Mouse (Mus musculus) cerebellum, adult 2 months (tissue): ENCODE measurements around the gene Olfr1388. TPM values are rescaled to one million over a fixed set of nuclear protein-coding genes. Genes with fewer than 3 reads are reported as not detected.
"Not testable (repeated sequence)": the region's sequence is repeated elsewhere in the genome, so short reads cannot be mapped to it uniquely, and the experiment has no call there.

Source experiments
- DNase-seq, 2 experiments: peaks; one replicate each; pipeline ENCODE4 v3.0.0; 2021
- H3K27ac ChIP-seq: fragments of 200-500 bp; 2 replicates; pipeline ENCODE4 v1.5.1; 2012; ENCODE audit warnings: low read length, control low read depth, inconsistent platforms; ENCODE audit not compliant: insufficient read depth
- H3K27me3 ChIP-seq: fragments of 200-500 bp; 2 replicates; pipeline ENCODE4 v1.6.1; 2012; ENCODE audit warnings: inconsistent platforms, mild to moderate bottlenecking, low read length, moderate library complexity; ENCODE audit not compliant: control insufficient read depth, insufficient read depth
- H3K4me1 ChIP-seq: fragments of 200-500 bp; 2 replicates; pipeline ENCODE4 v1.6.1; 2011; ENCODE audit warnings: low read length; ENCODE audit not compliant: control insufficient read depth, insufficient read depth
- H3K4me3 ChIP-seq: fragments of 200-500 bp; replicated peaks from 2 replicates; pipeline ENCODE3; 2011; ENCODE audit warnings: mild to moderate bottlenecking, low read depth, low read length, control low read depth; ENCODE audit not compliant: insufficient read depth
- CTCF ChIP-seq: fragments of 200-500 bp; IDR thresholded peaks from 2 replicates; pipeline ENCODE4 v1.5.1; 2011; ENCODE audit warnings: low read depth, mild to moderate bottlenecking, control low read depth, low read length, moderate library complexity, borderline replicate concordance; ENCODE audit not compliant: insufficient read depth
- POLR2A ChIP-seq: fragments of 200-500 bp; IDR thresholded peaks from 2 replicates; pipeline ENCODE4 v1.6.1; 2011; ENCODE audit warnings: low read length, control low read depth, borderline replicate concordance; ENCODE audit not compliant: insufficient read depth
- WGBS: fragments of 180-500 bp; shearing (Covaris S2); methylation state at CpG from one replicate; pipeline ENCODE4 v1.1.7; 2018; 5-methylcytosine and 5-hydroxymethylcytosine counted together
- polyA plus RNA-seq: library from polyadenylated mRNA; depleted of rRNA; stranded (reverse); fragments of >200 nt; gene quantifications from 2 replicates; pipeline ENCODE4 v1.2.3, GENCODE M21; 2012; rRNA removed

Olfr1388 gene
- 0.11 and 0.25 TPM in 2 replicates for polyA plus RNA-seq

DNA sequence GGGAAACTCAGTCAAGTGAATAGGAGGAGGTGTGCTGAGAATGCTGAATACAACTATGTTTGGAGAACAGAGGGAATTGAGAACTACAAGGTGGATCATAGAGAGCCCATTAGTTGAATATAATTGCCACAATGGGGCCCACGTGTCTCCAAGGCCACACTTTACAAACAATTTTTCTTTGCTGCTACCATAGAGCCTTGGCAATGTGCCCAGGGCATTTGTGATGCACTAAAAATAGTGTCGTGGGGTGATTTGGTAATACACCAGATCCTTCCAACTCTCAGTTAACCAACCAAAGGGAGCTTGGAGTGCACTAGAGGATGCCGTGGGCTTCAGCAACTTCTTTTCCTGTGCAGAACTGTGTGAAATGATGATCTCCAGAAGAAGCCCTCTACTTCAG lies at the start of gene Olfr1388:
Gene Olfr1388 (plus strand): TSS at position 214 of the 400 bp plus-strand sequence.
- WGBS, result 5% methylated on average over 3 of the region's 3 CpGs
- Histone ChIP-seq H3K27ac (no peak within 1 kb of the TSS), H3K27me3 (no peaks in the 10 kb centered on the region), H3K4me3 (no peak within 1 kb of the TSS), H3K4me1 (no peaks in the 10 kb centered on the region)
- TF ChIP-seq CTCF (no peak), POLR2A (no peak)
- peak in 1 of 2 experiments; percentile 1 for DNase-seq

DNA sequence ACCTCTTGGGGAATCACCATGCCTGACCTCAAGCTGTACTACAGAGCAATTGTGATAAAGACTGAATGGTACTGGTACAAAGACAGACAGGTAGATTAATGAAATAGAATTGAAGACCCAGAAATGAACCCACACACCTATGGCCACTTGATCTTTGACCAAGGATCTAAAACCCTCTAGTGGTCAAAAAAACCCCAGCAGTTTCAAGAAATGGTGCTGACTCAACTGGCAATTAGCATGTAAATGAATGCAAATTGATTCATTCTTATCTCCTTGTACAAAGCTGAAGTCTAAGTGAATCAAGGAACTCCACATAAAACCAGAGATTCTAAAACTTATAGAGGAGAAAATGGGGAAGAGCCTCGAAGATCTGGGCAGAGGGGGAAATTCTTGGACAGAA lies 43.7 kb upstream of the Olfr1388 start:
- H3K27me3 ChIP-seq, H3K27ac ChIP-seq, DNase-seq, H3K4me1 ChIP-seq, H3K4me3 ChIP-seq: not testable (repeated sequence)
- 70% methylated on average over 1 of the region's 1 CpGs for WGBS

DNA sequence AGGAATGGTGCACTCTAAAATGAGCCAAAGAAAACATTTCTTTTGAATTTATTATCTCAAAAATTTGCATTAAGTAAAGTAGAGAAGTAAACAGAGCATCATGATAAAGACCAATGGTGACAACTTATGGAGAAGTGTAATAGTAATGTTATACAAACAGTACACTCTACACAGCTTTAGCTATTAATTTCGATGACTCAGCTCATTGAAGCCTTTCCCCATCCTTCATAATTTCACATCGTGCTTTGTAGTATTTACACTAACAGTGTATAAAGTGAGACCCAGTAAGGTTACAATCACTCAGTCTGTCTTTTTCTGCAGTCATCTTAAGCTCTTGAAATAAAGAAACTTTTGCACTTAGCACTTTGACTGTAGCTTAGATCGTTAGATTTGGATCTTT lies 29.6 kb upstream of the Olfr1388 start:
- Histone ChIP-seq H3K4me3 (no peak overlapping the region), H3K4me1 (no peaks in the 10 kb centered on the region), H3K27ac (no peak overlapping the region), H3K27me3 (no peaks in the 10 kb centered on the region)
- WGBS, result 78% methylated on average over 3 of the region's 3 CpGs
- TF ChIP-seq POLR2A (no peak), CTCF (no peak)
- DNase-seq, result no peak

GRCm38 (mm10) chr11:49410540-49410939 lies 25.9 kb upstream of the Olfr1388 start:
- no peak overlapping the region for H3K4me3 ChIP-seq
- H3K27ac ChIP-seq, result no peak overlapping the region
- TF ChIP-seq CTCF (no peak), POLR2A (no peak)
- H3K4me1 ChIP-seq, result no peaks in the 10 kb centered on the region
- 40% methylated on average over 1 of the region's 1 CpGs for WGBS
- no peak for DNase-seq
- H3K27me3 ChIP-seq, result no peaks in the 10 kb centered on the region

- WGBS, result 91% methylated on average over 2 of the region's 2 CpGs
- H3K4me3 ChIP-seq, result no peak within 1 kb of the TSS
These were observed 13.7 kb upstream of the Olfr1388 start, which contains the start of gene Olfr1389 for GRCm38 (mm10) chr11:49422767-49423166. Gene Olfr1389 (plus strand): TSS chr11:49423067.

DNA sequence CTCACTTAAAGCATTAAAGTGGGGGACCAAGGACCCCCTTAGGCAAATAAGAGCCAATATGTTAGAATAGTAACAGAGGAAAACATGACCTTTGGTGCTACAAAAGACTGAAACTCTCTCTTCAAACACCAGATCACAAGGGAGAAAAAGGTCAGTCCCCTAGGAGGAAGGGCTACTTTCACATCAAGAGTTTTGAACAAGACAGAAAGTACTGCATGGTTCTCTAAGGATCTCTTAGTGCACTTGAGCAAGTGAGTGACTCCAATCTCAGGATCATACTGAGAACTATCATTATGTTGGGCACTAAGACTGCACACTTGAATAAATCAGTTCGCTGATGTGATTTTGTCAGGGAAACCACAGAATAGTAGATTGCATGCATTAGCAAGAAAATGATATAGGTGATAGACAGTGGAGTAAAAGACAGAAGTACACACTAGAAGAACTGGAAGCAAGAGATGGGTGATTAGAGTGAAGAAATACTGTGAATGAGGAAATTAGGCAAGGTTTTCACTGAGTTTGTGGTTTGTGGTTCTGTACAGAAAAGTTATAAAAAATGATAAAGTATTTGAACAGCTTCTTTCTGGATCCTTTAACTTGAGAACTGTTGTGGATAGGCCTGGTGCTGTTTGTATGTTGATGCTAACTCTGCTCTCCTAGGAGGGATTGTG lies 11.0 kb upstream of the Olfr1388 start:
- TF ChIP-seq POLR2A (no peak), CTCF (no peak)
- Histone ChIP-seq H3K4me1 (no peaks in the 10 kb centered on the region), H3K4me3 (no peak overlapping the region), H3K27me3 (no peaks in the 10 kb centered on the region), H3K27ac (no peak overlapping the region)
- no peak for DNase-seq
- 92% methylated on average over 1 of the region's 1 CpGs for WGBS

More at GRCm38 (mm10) chr11:49422767-49423166, 13.7 kb upstream of the Olfr1388 start, which contains the start of gene Olfr1389:
- no peak for DNase-seq
- no peaks in the 10 kb centered on the region for H3K27me3 ChIP-seq
- TF ChIP-seq POLR2A, result no peak
- TF ChIP-seq CTCF, result no peak
- H3K4me1 ChIP-seq, result no peaks in the 10 kb centered on the region
- no peak within 1 kb of the TSS for H3K27ac ChIP-seq

DNA sequence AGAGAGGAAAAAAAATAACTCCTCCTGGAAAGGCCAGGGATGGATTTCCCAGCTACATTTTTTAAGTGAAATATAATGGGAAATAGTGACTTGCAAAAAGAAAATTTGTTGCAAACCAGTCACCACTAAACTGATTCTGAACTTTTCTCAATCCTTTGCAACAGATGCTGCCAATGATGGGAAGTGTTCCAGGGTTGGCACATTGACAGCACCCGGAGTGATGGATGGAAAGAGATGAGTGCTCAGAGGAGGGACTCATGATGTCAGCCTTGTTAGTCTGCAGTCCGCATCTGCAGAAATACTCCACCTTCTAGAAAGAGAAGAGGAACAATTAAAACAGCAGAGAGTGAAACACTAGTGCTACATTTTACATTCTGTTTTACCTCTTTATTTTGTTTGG lies 6.8 kb upstream of the Olfr1388 start:
- 14% methylated on average over 2 of the region's 2 CpGs for WGBS
- Histone ChIP-seq H3K27me3 (no peaks in the 10 kb centered on the region), H3K4me1 (no peaks in the 10 kb centered on the region), H3K27ac (no peak overlapping the region), H3K4me3 (no peak overlapping the region)
- no peak for TF ChIP-seq CTCF
- TF ChIP-seq POLR2A, result no peak
- DNase-seq, result no peak

DNA sequence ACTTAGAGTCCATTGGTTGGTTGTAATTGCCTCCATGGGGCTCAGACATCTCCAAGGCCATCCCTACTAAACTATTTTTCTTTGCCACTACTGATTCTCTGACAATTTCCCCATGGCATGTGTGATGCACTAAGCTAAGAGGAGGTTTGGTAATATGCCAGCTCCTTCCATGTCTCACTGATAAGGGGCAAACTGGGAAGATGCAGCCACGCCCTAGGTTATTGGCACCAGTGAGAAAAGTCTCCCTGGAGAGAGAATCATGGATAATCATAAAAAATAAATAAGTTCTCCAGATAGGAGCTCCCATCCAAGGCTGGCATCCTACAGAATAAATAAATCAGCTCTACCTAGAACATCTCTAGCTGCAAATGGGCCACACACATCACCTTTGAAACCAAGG lies 18.6 kb downstream of the Olfr1388 start, which contains the start of gene Olfr1387:
Gene Olfr1387 (plus strand): TSS at position 301 of the 400 bp plus-strand sequence.
- Histone ChIP-seq H3K4me1 (no peaks in the 10 kb centered on the region), H3K4me3 (no peak within 1 kb of the TSS), H3K27me3 (no peaks in the 10 kb centered on the region), H3K27ac (no peak within 1 kb of the TSS)
- DNase-seq, result no peak
- WGBS, result 49% methylated on average over 1 of the region's 1 CpGs
- no peak for TF ChIP-seq POLR2A
- no peak for TF ChIP-seq CTCF

GRCm38 (mm10) chr11:49464746-49465145 lies 28.3 kb downstream of the Olfr1388 start, which contains the start of gene Olfr1386:
Gene Olfr1386 (plus strand): TSS chr11:49465046.
- not testable (repeated sequence) for H3K27me3 ChIP-seq, H3K4me3 ChIP-seq, DNase-seq, H3K27ac ChIP-seq, H3K4me1 ChIP-seq
- WGBS, result 85% methylated on average over 3 of the region's 3 CpGs
